Mouse (Mus musculus): ENCODE measurements around the gene Ptcd3.
"Not testable (repeated sequence)": the region's sequence is repeated elsewhere in the genome, so short reads cannot be mapped to it uniquely, and the experiment has no call there.

The Ptcd3 gene

DNA sequence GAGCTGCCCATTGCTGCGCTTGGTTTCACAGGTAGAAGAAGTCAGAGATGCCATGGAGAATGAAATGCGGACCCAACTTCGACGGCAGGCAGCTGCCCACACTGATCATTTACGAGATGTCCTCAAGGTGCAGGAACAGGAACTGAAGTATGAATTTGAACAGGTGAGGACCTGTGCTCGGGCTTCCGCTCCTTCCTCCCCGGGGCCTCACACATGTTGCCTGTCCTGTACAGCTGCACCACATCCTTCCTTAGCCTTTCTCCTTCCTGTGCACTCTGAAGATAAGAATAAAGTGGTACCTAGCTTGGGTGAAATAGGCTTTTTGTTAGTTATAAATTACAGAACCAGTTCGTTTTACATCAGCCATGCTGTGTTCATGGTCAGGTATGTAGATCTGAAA is 37.2 kb downstream of the Ptcd3 start:
- DNase-seq (ENCODE audit: low spot score in 2 of 2) = no peak

DNA sequence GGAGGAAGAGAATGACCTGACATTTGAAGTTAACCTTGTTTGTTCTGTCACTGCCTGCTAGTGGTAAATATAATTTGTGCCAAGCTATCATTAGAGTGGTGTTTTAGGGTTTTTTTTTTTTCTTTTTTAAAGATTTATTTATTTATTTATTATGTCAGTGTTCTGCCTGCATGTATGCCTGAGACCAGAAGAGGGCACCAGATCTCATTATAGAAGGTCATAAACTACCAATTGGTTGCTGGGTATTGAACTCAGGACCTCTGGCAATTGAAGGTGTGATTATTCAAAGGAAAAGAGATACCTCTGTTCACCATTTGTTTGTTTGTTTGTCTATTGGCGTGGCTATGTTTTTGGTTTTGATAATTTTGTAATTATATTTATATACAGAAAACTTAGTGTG is 39.7 kb downstream of the Ptcd3 start:
- DNase-seq (ENCODE audit: low spot score in 2 of 2) = no peak

DNA sequence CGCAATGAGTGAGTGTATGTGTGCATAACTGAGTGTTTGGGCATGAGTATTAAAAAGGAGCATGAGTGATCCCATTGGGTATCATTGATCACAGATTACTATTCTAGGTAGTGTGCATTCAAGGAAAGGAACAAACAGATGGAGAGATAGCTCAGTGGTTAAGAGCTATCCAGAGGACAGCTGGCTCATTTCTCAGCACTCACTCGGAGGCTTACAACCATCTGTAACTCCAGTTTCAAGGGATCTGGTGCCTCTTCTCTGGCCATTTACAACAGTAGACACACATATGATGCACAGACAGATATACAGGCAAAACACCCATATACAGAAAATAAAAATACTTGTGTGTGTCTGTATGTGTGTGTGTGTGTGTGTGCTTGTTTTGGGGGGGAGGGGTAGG is 40.8 kb downstream of the Ptcd3 start:
- no peak for DNase-seq (ENCODE audit: low spot score in 2 of 2)

- DNase-seq (ENCODE audit: low spot score in 2 of 2) = not testable (repeated sequence)
These were observed 61.6 kb downstream of the Ptcd3 start for GRCm38 (mm10) chr6:71846906-71847305.

GRCm38 (mm10) chr6:71840597-71841290 is 67.8 kb downstream of the Ptcd3 start:
- DNase-seq (ENCODE audit: low spot score in 2 of 2) = no peak

GRCm38 (mm10) chr6:71839815-71840214 is 68.7 kb downstream of the Ptcd3 start:
- no peak for DNase-seq (ENCODE audit: low spot score in 2 of 2)

- no peak for DNase-seq (ENCODE audit: low spot score in 2 of 2)
These were observed 71.7 kb downstream of the Ptcd3 start for GRCm38 (mm10) chr6:71836811-71837210.

GRCm38 (mm10) chr6:71831581-71831960 is 77.0 kb downstream of the Ptcd3 start:
- DNase-seq (ENCODE audit: low spot score in 2 of 2) = peak; percentile 96 to 97

- peak; percentile 93 to 94 for DNase-seq (ENCODE audit: low spot score in 2 of 2)
These were observed 77.6 kb downstream of the Ptcd3 start, which contains the start of gene Immt for GRCm38 (mm10) chr6:71830690-71831580. Immt (plus strand) TSS chr6:71831331.
